Mouse (Mus musculus) heart, adult 2 months (tissue): Measurements from ENCODE around the gene St6galnac5. TPM values are rescaled to one million over a fixed set of nuclear protein-coding genes. Genes with fewer than 3 reads are reported as not detected.
A peak's percentile ranks its signal among the peaks of the same experiment; 100 is the strongest.

Experiments used
- DNase-seq, 2 experiments: peaks; one replicate each; pipeline ENCODE4 v3.0.0; 2021
- H3K27ac ChIP-seq: fragments of 200-600 bp; 2 replicates; pipeline ENCODE4 v1.8.1; 2022
- H3K27me3 ChIP-seq: fragments of 200-500 bp; 2 replicates; pipeline ENCODE4 v1.6.1; 2012; ENCODE audit warnings: mild to moderate bottlenecking, low read length, inconsistent platforms, mixed read lengths; ENCODE audit not compliant: control insufficient read depth, insufficient read depth
- H3K36me3 ChIP-seq: fragments of 200-500 bp; 2 replicates; pipeline ENCODE4 v1.6.1; 2012; ENCODE audit warnings: low read length, inconsistent platforms; ENCODE audit not compliant: control insufficient read depth, insufficient read depth
- H3K4me1 ChIP-seq: fragments of 200-500 bp; 2 replicates; pipeline ENCODE4 v1.6.1; 2011; ENCODE audit warnings: low read length; ENCODE audit not compliant: control insufficient read depth, insufficient read depth
- H3K4me3 ChIP-seq: fragments of 200-600 bp; 2 replicates; pipeline ENCODE4 v1.8.1; 2022
- H3K79me2 ChIP-seq: fragments of 200-500 bp; replicated peaks from 2 replicates; pipeline ENCODE4 v1.6.1; 2012; ENCODE audit warnings: mild to moderate bottlenecking, inconsistent platforms, low read length, moderate library complexity, mixed read lengths; ENCODE audit not compliant: control insufficient read depth, insufficient read depth
- H3K9ac ChIP-seq: fragments of 200-500 bp; 2 replicates; pipeline ENCODE4 v1.6.1; 2012; ENCODE audit warnings: low read depth, mild to moderate bottlenecking, control low read depth, inconsistent platforms, low read length, mixed read lengths
- CTCF ChIP-seq: fragments of 200-600 bp; IDR thresholded peaks from 2 replicates; pipeline ENCODE4 v1.8.1; 2022; ENCODE audit warnings: antibody characterized with exemption, mild to moderate bottlenecking, moderate library complexity
- EP300 ChIP-seq: fragments of 200-500 bp; IDR thresholded peaks from 2 replicates; pipeline ENCODE4 v1.6.1; 2011; ENCODE audit warnings: low read depth, low read length, control low read depth; ENCODE audit not compliant: insufficient read depth
- POLR2A ChIP-seq: fragments of 200-500 bp; IDR thresholded peaks from 2 replicates; pipeline ENCODE4 v1.6.1; 2011; ENCODE audit warnings: mild to moderate bottlenecking, low read depth, low read length, control low read depth; ENCODE audit not compliant: insufficient read depth
- WGBS: fragments of 180-500 bp; shearing (Covaris S2); methylation state at CpG from one replicate; pipeline ENCODE4 v1.1.7; 2018; 5-methylcytosine and 5-hydroxymethylcytosine counted together
- intact Hi-C: fragments of 180-260 bp; cut with DNase I; formaldehyde crosslinking; loops from one replicate; pipeline ENCODE4 v1.15.1; 2025
- polyA plus RNA-seq: library from polyadenylated mRNA; depleted of rRNA; stranded (reverse); fragments of >200 nt; gene quantifications from 2 replicates; pipeline ENCODE4 v1.2.3, GENCODE M21; 2012
- total RNA-seq, 2 experiments: library from RNA; stranded (reverse); gene quantifications; 2 replicates each; pipeline ENCODE4 v1.2.3; 2021

St6galnac5 gene
- total and polyA plus RNA-seq, 3 experiments = 0.08 TPM; not detected in 2

DNA sequence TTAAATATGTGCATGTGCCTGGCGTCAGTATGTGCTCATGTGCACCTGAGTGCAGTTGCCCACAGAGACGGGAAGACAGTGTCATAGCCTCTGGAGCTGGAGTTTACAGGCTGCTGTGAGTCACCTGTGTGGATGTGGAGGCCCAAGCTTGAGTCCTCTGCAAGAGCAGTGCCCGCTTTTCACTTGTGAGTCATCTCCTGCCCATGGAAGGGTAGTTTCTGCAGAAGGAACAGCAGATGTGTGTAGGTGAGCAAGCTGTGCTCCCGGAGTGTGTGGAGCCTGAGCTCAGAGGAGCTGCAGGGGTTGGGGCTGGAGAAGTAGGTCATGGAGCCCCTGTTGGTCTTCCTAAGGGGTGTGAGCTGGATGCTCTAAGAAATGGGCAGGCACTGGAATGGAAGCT, 10.7 kb downstream of the St6galnac5 start:
- no peak overlapping the region for H3K9ac ChIP-seq
- WGBS = 79% methylated on average over 4 of the region's 4 CpGs
- no peak for DNase-seq
- no peak overlapping the region for H3K27ac ChIP-seq
- intact Hi-C loops = no loop called here
- H3K36me3 ChIP-seq = no peaks in the 10 kb centered on the region
- H3K4me1 ChIP-seq = no peaks in the 10 kb centered on the region
- H3K27me3 ChIP-seq = 0 out of 2 replicates have a peak, but pooled peaks cover 1% of the 10 kb centered on the region
- H3K79me2 ChIP-seq = no peaks in the 10 kb centered on the region
- TF ChIP-seq CTCF = no peak
- TF ChIP-seq POLR2A = no peak
- no peak for TF ChIP-seq EP300
- no peak overlapping the region for H3K4me3 ChIP-seq

DNA sequence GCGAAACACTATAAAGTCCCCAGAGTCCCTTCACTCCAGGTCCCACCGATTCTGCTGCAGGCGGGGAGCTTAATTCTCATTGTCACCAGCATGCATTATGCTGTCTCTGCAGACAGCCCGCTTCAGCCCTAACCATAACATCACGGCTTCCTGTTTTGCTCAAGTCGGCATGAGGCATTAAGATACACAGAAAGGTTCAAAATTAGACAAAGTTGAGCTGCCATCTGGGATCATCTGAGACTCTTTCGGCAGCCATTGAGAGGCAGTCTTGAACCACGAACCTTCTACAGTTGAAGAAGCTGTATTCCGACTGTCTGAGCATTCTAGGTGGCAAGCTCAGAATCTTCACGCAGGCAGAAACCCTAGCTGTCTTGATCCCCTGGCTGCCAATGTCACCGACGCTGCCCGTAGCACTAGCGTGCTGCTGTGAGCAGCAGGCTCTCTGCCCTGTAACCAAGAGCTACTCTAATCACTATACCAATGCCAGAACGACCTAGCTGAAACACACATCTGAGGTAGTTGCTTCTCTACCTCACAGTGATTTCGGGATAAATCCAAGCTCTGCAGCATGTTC, 12.2 kb downstream of the St6galnac5 start:
- WGBS = 52% methylated on average over 16 of the region's 16 CpGs
- H3K27ac ChIP-seq = no peak overlapping the region
- H3K36me3 ChIP-seq = no peaks in the 10 kb centered on the region
- TF ChIP-seq EP300 = no peak
- TF ChIP-seq POLR2A = no peak
- no peak for TF ChIP-seq CTCF
- no peaks in the 10 kb centered on the region for H3K4me1 ChIP-seq
- H3K79me2 ChIP-seq = no peaks in the 10 kb centered on the region
- DNase-seq = no peak
- intact Hi-C loops = no loop called here
- H3K9ac ChIP-seq = no peak overlapping the region
- H3K27me3 ChIP-seq = 0 out of 2 replicates have a peak, but pooled peaks cover 1% of the 10 kb centered on the region
- H3K4me3 ChIP-seq = no peak overlapping the region

DNA sequence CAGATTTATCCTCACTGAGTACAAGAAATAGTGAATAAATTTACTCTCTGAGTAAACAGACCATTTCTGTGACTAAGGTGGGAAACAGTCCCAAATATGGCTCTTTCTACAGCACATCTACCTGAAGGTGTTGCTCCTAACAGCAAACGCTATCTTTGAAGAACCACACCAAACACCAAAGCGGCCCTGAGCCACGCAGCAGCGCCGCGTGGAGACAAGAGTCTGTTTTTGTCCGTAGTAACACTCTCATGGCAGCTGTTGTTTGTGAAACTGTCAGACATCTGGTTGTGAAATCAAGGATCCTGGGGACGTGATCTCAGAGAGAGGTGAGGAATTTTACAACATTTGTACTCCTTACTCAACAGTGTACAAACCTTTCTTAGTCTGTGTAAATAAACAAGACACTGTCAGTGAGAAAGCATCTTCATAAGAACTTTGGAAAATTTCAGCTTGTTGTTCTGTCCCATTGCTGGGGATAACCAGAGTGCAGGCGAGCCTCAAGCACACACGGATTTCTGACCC, 20.1 kb downstream of the St6galnac5 start:
- intact Hi-C loops = no loop called here

DNA sequence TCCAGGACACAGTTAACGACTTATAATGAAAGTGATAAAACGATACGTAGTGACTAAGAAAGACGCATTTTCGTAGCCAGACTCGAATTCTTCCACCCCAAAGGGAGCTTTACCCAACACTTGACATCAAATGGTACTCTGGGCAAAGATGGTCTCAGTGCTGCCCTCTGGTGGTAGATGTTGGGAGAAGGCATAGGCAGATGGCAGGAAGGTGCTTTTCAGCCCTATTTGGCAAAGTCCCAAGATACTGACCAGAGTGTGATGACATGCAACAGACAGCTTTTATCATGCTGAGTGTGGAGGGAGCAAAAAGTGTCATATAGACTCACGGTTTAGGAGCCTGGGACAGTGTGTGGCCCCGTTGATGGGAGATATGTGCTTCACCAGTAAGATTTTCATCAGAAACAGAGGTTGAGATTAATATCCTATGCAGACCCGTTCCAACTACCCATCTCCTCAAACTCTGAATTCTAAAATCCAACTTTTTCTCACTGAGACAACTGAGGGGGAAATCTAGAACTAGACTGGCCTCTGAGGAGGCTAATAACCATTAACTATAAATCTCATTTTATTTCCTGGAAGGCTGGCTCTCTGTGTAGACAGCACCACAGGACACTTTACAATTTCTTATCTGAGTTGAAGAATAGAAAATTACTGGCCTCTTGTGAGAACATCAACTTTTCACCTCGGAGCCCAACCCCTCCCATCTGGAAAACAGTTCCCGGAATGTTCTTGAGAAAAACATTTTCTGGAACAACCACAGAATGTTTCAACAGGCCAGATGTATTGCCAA, 23.5 kb downstream of the St6galnac5 start:
- no peaks in the 10 kb centered on the region for H3K27me3 ChIP-seq
- no peak overlapping the region for H3K4me3 ChIP-seq
- no peak overlapping the region for H3K27ac ChIP-seq
- no peak overlapping the region for H3K9ac ChIP-seq
- H3K79me2 ChIP-seq = no peaks in the 10 kb centered on the region
- intact Hi-C loops = loop anchor here (5.0 kb wide), 1 partner anchor 176 kb away; no protein-coding TSS in a partner anchor
- TF ChIP-seq EP300 (no peak), POLR2A (no peak), CTCF (peak; percentile 78)
- no peaks in the 10 kb centered on the region for H3K36me3 ChIP-seq
- 56% methylated on average over 11 of the region's 11 CpGs for WGBS
- no peaks in the 10 kb centered on the region for H3K4me1 ChIP-seq
- DNase-seq = peak; percentile 25 to 29

More for the DNA sequence above, 20.1 kb downstream of the St6galnac5 start:
- Histone ChIP-seq H3K27me3 (no peaks in the 10 kb centered on the region), H3K79me2 (no peaks in the 10 kb centered on the region), H3K4me1 (no peaks in the 10 kb centered on the region), H3K27ac (no peak overlapping the region), H3K9ac (no peak overlapping the region), H3K4me3 (no peak overlapping the region), H3K36me3 (no peaks in the 10 kb centered on the region)
- WGBS = 70% methylated on average over 10 of the region's 10 CpGs
- TF ChIP-seq CTCF = no peak
- no peak for DNase-seq

DNA sequence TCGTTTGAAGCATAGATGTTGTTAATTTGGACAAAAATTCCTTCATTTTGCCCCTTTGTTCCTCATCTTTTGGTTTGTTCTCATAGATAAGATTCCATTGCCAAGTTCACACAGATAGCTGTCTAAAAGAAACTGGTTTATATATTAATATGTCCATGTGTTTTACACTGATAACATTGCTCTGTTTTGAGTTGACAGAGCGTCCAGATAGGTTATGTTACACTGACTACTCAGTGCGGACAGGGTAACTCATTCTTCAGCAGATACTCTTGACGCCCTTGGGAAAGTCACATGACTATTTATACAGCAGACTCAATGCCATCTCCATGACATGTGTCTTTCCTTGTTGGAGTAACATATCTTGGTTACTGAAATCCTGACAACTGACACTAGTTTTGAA, 25.3 kb downstream of the St6galnac5 start:
- 72% methylated on average over 4 of the region's 4 CpGs for WGBS
- intact Hi-C loops = loop anchor here (5.0 kb wide), 1 partner anchor 174 kb away; no protein-coding TSS in a partner anchor
- no peak for TF ChIP-seq EP300

DNA sequence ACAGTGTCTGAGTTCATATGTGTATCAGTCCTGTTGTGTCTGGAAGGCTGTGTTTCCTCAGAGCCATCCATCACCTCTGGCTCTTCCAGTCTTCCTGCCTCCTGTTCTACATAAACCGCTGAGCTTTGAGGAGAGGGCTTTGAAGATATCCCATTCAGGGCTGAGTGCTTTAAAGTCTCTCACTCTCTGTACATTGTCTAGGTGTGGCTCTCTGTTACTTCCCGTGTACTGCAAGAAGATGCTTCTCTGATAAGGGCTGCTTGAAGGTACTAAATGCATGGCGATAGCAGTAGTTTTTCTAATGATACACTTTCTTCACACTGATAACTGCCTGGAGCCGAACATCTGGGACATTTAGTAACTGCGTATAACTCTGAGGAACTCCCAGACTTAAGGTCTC, 26.0 kb downstream of the St6galnac5 start:
- intact Hi-C loops = loop anchor here (5.0 kb wide), 1 partner anchor 174 kb away; no protein-coding TSS in a partner anchor
- H3K27ac ChIP-seq = no peak overlapping the region
- H3K27me3 ChIP-seq = no peaks in the 10 kb centered on the region
- no peak overlapping the region for H3K9ac ChIP-seq
- no peak for DNase-seq
- 43% methylated on average over 5 of the region's 5 CpGs for WGBS
- no peak overlapping the region for H3K4me3 ChIP-seq
- H3K79me2 ChIP-seq = no peaks in the 10 kb centered on the region
- no peak for TF ChIP-seq EP300
- no peaks in the 10 kb centered on the region for H3K36me3 ChIP-seq
- H3K4me1 ChIP-seq = no peaks in the 10 kb centered on the region

More for the DNA sequence above, 25.3 kb downstream of the St6galnac5 start:
- no peaks in the 10 kb centered on the region for H3K27me3 ChIP-seq
- H3K4me1 ChIP-seq = no peaks in the 10 kb centered on the region
- no peak overlapping the region for H3K4me3 ChIP-seq
- H3K27ac ChIP-seq = no peak overlapping the region
- H3K36me3 ChIP-seq = no peaks in the 10 kb centered on the region
- DNase-seq = no peak
- no peaks in the 10 kb centered on the region for H3K79me2 ChIP-seq
- H3K9ac ChIP-seq = no peak overlapping the region
